8 mouse cellular contexts compared by ENCODE assay signal in genomic region chr3:60516054-60516674, GRCm38 (mm10). TPM values are rescaled to one million over a fixed set of nuclear protein-coding genes. Genes with fewer than 3 reads are reported as not detected.
DNase-seq lines count a peak whose midpoint lies in the region; ATAC-seq and TF ChIP-seq lines count a peak whose summit lies in the region.

No protein-coding gene starts in this region.

- no peak overlapping the region for H3K9ac ChIP-seq in kidney, embryonic 14.5 days (ENCODE audit: low read depth, low read length)
- H3K9ac ChIP-seq in stomach, embryonic 15.5 days: no peak overlapping the region

- no peaks in the 10 kb centered on the region for H3K27me3 ChIP-seq in cerebellum, adult 2 months (ENCODE audit: control insufficient read depth, insufficient read depth, low read length)
- H3K27me3 ChIP-seq in kidney, embryonic 14.5 days (ENCODE audit: control insufficient read depth, insufficient read depth, low read length): no peaks in the 10 kb centered on the region
- no peaks in the 10 kb centered on the region for H3K27me3 ChIP-seq in stomach, embryonic 15.5 days (replicated peaks)

- 24% methylated on average over 12 of the region's 12 CpGs for WGBS in cerebellum, adult 2 months
- 44% methylated on average over 12 of the region's 12 CpGs for WGBS in kidney, embryonic 14.5 days
- 40% methylated on average over 12 of the region's 12 CpGs for WGBS in stomach, embryonic 15.5 days

- peak; percentile 51; the same call in 1 of the 2 replicates for TF ChIP-seq CTCF in cerebellum, adult 2 months (IDR thresholded peaks at IDR 0.05; ENCODE audit: borderline replicate concordance, insufficient read depth, low read depth, low read length)
- TF ChIP-seq CTCF in brain, embryonic 14.5 days (IDR thresholded peaks at IDR 0.05; ENCODE audit: borderline replicate concordance, extremely low read depth, insufficient read depth, insufficient read length): peak; percentile 31; the same call in 1 of the 2 replicates

- TF ChIP-seq POLR2A in cerebellum, adult 2 months (IDR thresholded peaks at IDR 0.05; ENCODE audit: borderline replicate concordance, insufficient read depth, low read length): no peak
- TF ChIP-seq POLR2A in brain, embryonic 14.5 days (IDR thresholded peaks at IDR 0.05; ENCODE audit: borderline replicate concordance, extremely low read depth, insufficient read depth, insufficient read length, poor library complexity, severe bottlenecking): no peak

- no peak overlapping the region for H3K4me3 ChIP-seq in cerebellum, adult 2 months (replicated peaks; ENCODE audit: insufficient read depth, low read depth, low read length)
- no peak overlapping the region for H3K4me3 ChIP-seq in kidney, embryonic 14.5 days (ENCODE audit: low read length)
- H3K4me3 ChIP-seq in stomach, embryonic 15.5 days (replicated peaks): no peak overlapping the region

- no peak overlapping the region for H3K4me2 ChIP-seq in kidney, embryonic 14.5 days (replicated peaks; ENCODE audit: low read depth, low read length)
- no peak overlapping the region for H3K4me2 ChIP-seq in stomach, embryonic 15.5 days

- peak; percentile 53 to 57 for DNase-seq in cerebellum, adult 2 months
- DNase-seq in cerebellum, postnatal 4 days (ENCODE audit: low spot score in 2 of 2): no peak
- DNase-seq in A20 (ENCODE audit: low read depth, low spot score): peak; percentile 86
- no peak for DNase-seq in brain, embryonic 14.5 days (ENCODE audit: low read depth)
- peak; percentile 81 for DNase-seq in lung, postnatal 25 days (ENCODE audit: low spot score)

- ATAC-seq in granulocyte monocyte progenitor cell, adult 5-6 weeks (replicated peaks; ENCODE audit: poor library complexity, severe bottlenecking): peak; percentile 85
- peak; percentile 44 for ATAC-seq in kidney, embryonic 14.5 days (ENCODE audit: low FRiP score, low TSS enrichment)
- peak; percentile 22; the same call in 1 of the 2 replicates for ATAC-seq in stomach, embryonic 15.5 days (ENCODE audit: insufficient read depth, low FRiP score, low read depth)

- H3K27ac ChIP-seq in cerebellum, adult 2 months (ENCODE audit: insufficient read depth, low read length): no peak overlapping the region
- no peak overlapping the region for H3K27ac ChIP-seq in kidney, embryonic 14.5 days (ENCODE audit: low read depth, low read length)
- H3K27ac ChIP-seq in stomach, embryonic 15.5 days: no peak overlapping the region

- H3K36me3 ChIP-seq in kidney, embryonic 14.5 days (ENCODE audit: control insufficient read depth, insufficient read depth, low read length): no peaks in the 10 kb centered on the region
- H3K36me3 ChIP-seq in stomach, embryonic 15.5 days: no peaks in the 10 kb centered on the region

- H3K9me3 ChIP-seq in kidney, embryonic 14.5 days (ENCODE audit: control insufficient read depth, low read length): no peaks in the 10 kb centered on the region
- no peaks in the 10 kb centered on the region for H3K9me3 ChIP-seq in stomach, embryonic 15.5 days

- H3K4me1 ChIP-seq in cerebellum, adult 2 months (ENCODE audit: control insufficient read depth, insufficient read depth, low read length): peaks cover 8% of the 10 kb centered on the region; the same call in 1 of the 2 replicates
- H3K4me1 ChIP-seq in kidney, embryonic 14.5 days (ENCODE audit: control insufficient read depth, insufficient read depth, low read length): peaks cover 13% of the 10 kb centered on the region; the same call in 1 of the 2 replicates
- peaks cover 8% of the 10 kb centered on the region for H3K4me1 ChIP-seq in stomach, embryonic 15.5 days

RNA-seq across cellular contexts. Expression of gene Mbnl1, which starts 43.5 kb away (rescaled TPM):
- 62.7 and 66.7 TPM in 2 replicates for polyA plus RNA-seq in cerebellum, adult 2 months (2012; rRNA removed)
- polyA plus RNA-seq in brain, embryonic 14.5 days (2012; rRNA removed): 15.9 and 25.3 TPM in 2 replicates
- 464 and 485 TPM in 2 replicates for total RNA-seq in granulocyte monocyte progenitor cell, adult 5-6 weeks (2014; fragmentation: Nextera tagmentation)
- total RNA-seq in granulocyte monocyte progenitor cell, adult 5-6 weeks (2017): 524 and 651 TPM in 2 replicates
- polyA plus RNA-seq in kidney, embryonic 14.5 days (2014; fragmentation: Nextera tagmentation; extraction: Ambion mirVana): 79.6 and 117 TPM in 2 replicates
- 104 and 107 TPM in 2 replicates for polyA plus RNA-seq in stomach, embryonic 15.5 days (2015; fragmentation: Nextera tagmentation; extraction: Ambion mirVana)

Comparison
In these comparisons a context has a peak if more than half of its experiments do, and no peak if none do; other contexts are left out.
1. DNase-seq: peak in cerebellum, adult 2 months (2 of 2), A20 (single experiment) and lung, postnatal 25 days (single experiment); none in cerebellum, postnatal 4 days (0 of 2) and brain, embryonic 14.5 days (single experiment).
2. ATAC-seq: peak in every context shown above with its lines; median percentile 85 in granulocyte monocyte progenitor cell, adult 5-6 weeks; 44 in kidney, embryonic 14.5 days; 22 in stomach, embryonic 15.5 days.